Mouse (Mus musculus): Measurements from ENCODE around the gene Slc36a4. TPM values are rescaled to one million over a fixed set of nuclear protein-coding genes. Genes with fewer than 3 reads are reported as not detected.

Gene Slc36a4
- total RNA-seq (2023), result 9.2 TPM

GRCm38 (mm10) chr9:15709599-15710381 lies at the start of gene Slc36a4:
Gene Slc36a4 (plus strand): TSS chr9:15709738.

Other genes with a start within 250 kb of the Slc36a4 start
- 13.6 TPM for gene Smco4, start 216.3 kb upstream of the Slc36a4 start, total RNA-seq (2023)
- gene Deup1, start 81.8 kb upstream of the Slc36a4 start, total RNA-seq (2023), result not detected
- not detected for gene Mtnr1b, start 164.8 kb downstream of the Slc36a4 start, total RNA-seq (2023)